Mouse (Mus musculus): ENCODE data around the gene Trim9. TPM values are rescaled to one million over a fixed set of nuclear protein-coding genes. Genes with fewer than 3 reads are reported as not detected.

Trim9 gene
- polyA plus RNA-seq, 1 experiment from 2014 or later, result 4.0 TPM

GRCm38 (mm10) chr12:70239741-70240140 lies 107.7 kb downstream of the Trim9 start:
- no peak overlapping the region for H3K27ac ChIP-seq (replicated peaks; ENCODE audit: low read depth, low read length)
- no peak for DNase-seq (ENCODE audit: low spot score)
- H3K9ac ChIP-seq (replicated peaks; ENCODE audit: low read length), result no peak overlapping the region
- no peak overlapping the region for H3K4me3 ChIP-seq (ENCODE audit: low read depth, low read length)
- no peaks in the 10 kb centered on the region for H3K36me3 ChIP-seq (replicated peaks; ENCODE audit: control insufficient read depth, insufficient read depth, low read depth, low read length)
- no peaks in the 10 kb centered on the region for H3K9me3 ChIP-seq (replicated peaks; ENCODE audit: control insufficient read depth, low read length)
- no peaks in the 10 kb centered on the region for H3K4me1 ChIP-seq (ENCODE audit: control insufficient read depth, insufficient read depth, low read length)
- ATAC-seq (replicated peaks; ENCODE audit: insufficient number of reproducible peaks, low FRiP score, low TSS enrichment, low read depth), result no peak
- H3K27me3 ChIP-seq (ENCODE audit: control insufficient read depth, insufficient read depth, low read length), result no peaks in the 10 kb centered on the region
- WGBS, result 75% methylated on average over 5 of the region's 5 CpGs
- no peak overlapping the region for H3K4me2 ChIP-seq (ENCODE audit: low read depth, low read length)

GRCm38 (mm10) chr12:70238604-70239003 lies 108.8 kb downstream of the Trim9 start:
- WGBS, result 64% methylated on average over 8 of the region's 8 CpGs
- Histone ChIP-seq H3K4me2 (ENCODE audit: low read depth, low read length) (no peak overlapping the region), H3K4me1 (ENCODE audit: control insufficient read depth, insufficient read depth, low read length) (no peaks in the 10 kb centered on the region), H3K27me3 (ENCODE audit: control insufficient read depth, insufficient read depth, low read length) (no peaks in the 10 kb centered on the region), H3K36me3 (replicated peaks; ENCODE audit: control insufficient read depth, insufficient read depth, low read depth, low read length) (no peaks in the 10 kb centered on the region), H3K9me3 (replicated peaks; ENCODE audit: control insufficient read depth, low read length) (no peaks in the 10 kb centered on the region), H3K9ac (replicated peaks; ENCODE audit: low read length) (no peak overlapping the region), H3K4me3 (ENCODE audit: low read depth, low read length) (no peak overlapping the region), H3K27ac (replicated peaks; ENCODE audit: low read depth, low read length) (no peak overlapping the region)
- no peak for DNase-seq (ENCODE audit: low spot score)
- ATAC-seq (replicated peaks; ENCODE audit: insufficient number of reproducible peaks, low FRiP score, low TSS enrichment, low read depth), result no peak

GRCm38 (mm10) chr12:70234938-70235484 lies 112.4 kb downstream of the Trim9 start:
- H3K27me3 ChIP-seq (ENCODE audit: control insufficient read depth, insufficient read depth, low read length), result no peaks in the 10 kb centered on the region
- H3K4me3 ChIP-seq (ENCODE audit: low read depth, low read length), result peak overlapping the region; percentile 25
- H3K27ac ChIP-seq (replicated peaks; ENCODE audit: low read depth, low read length), result no peak overlapping the region
- H3K36me3 ChIP-seq (replicated peaks; ENCODE audit: control insufficient read depth, insufficient read depth, low read depth, low read length), result no peaks in the 10 kb centered on the region
- H3K4me1 ChIP-seq (ENCODE audit: control insufficient read depth, insufficient read depth, low read length), result no peaks in the 10 kb centered on the region
- WGBS, result 6% methylated on average over 13 of the region's 13 CpGs
- DNase-seq (ENCODE audit: low spot score), result peak; percentile 94
- H3K9me3 ChIP-seq (replicated peaks; ENCODE audit: control insufficient read depth, low read length), result no peaks in the 10 kb centered on the region
- peak overlapping the region; percentile 57 for H3K4me2 ChIP-seq (ENCODE audit: low read depth, low read length)
- peak overlapping the region; percentile 61 for H3K9ac ChIP-seq (replicated peaks; ENCODE audit: low read length)
- peak; percentile 75 for ATAC-seq (replicated peaks; ENCODE audit: insufficient number of reproducible peaks, low FRiP score, low TSS enrichment, low read depth)

GRCm38 (mm10) chr12:70234411-70234810 lies 113.0 kb downstream of the Trim9 start:
- Histone ChIP-seq H3K4me2 (ENCODE audit: low read depth, low read length) (no peak overlapping the region), H3K27ac (replicated peaks; ENCODE audit: low read depth, low read length) (no peak overlapping the region), H3K9ac (replicated peaks; ENCODE audit: low read length) (no peak overlapping the region), H3K36me3 (replicated peaks; ENCODE audit: control insufficient read depth, insufficient read depth, low read depth, low read length) (no peaks in the 10 kb centered on the region), H3K4me3 (ENCODE audit: low read depth, low read length) (no peak overlapping the region), H3K4me1 (ENCODE audit: control insufficient read depth, insufficient read depth, low read length) (no peaks in the 10 kb centered on the region), H3K9me3 (replicated peaks; ENCODE audit: control insufficient read depth, low read length) (no peaks in the 10 kb centered on the region), H3K27me3 (ENCODE audit: control insufficient read depth, insufficient read depth, low read length) (no peaks in the 10 kb centered on the region)
- WGBS, result 25% methylated on average over 6 of the region's 6 CpGs
- peak; percentile 89 for DNase-seq (ENCODE audit: low spot score)
- ATAC-seq (replicated peaks; ENCODE audit: insufficient number of reproducible peaks, low FRiP score, low TSS enrichment, low read depth), result peak; percentile 74

GRCm38 (mm10) chr12:70233637-70234315 lies 113.6 kb downstream of the Trim9 start:
- DNase-seq (ENCODE audit: low spot score), result no peak
- H3K9ac ChIP-seq (replicated peaks; ENCODE audit: low read length), result no peak overlapping the region
- H3K4me3 ChIP-seq (ENCODE audit: low read depth, low read length), result no peak overlapping the region
- H3K4me1 ChIP-seq (ENCODE audit: control insufficient read depth, insufficient read depth, low read length), result no peaks in the 10 kb centered on the region
- H3K9me3 ChIP-seq (replicated peaks; ENCODE audit: control insufficient read depth, low read length), result no peaks in the 10 kb centered on the region
- H3K4me2 ChIP-seq (ENCODE audit: low read depth, low read length), result no peak overlapping the region
- H3K27me3 ChIP-seq (ENCODE audit: control insufficient read depth, insufficient read depth, low read length), result no peaks in the 10 kb centered on the region
- WGBS, result 84% methylated on average over 6 of the region's 6 CpGs
- H3K36me3 ChIP-seq (replicated peaks; ENCODE audit: control insufficient read depth, insufficient read depth, low read depth, low read length), result no peaks in the 10 kb centered on the region
- no peak overlapping the region for H3K27ac ChIP-seq (replicated peaks; ENCODE audit: low read depth, low read length)
- no peak for ATAC-seq (replicated peaks; ENCODE audit: insufficient number of reproducible peaks, low FRiP score, low TSS enrichment, low read depth)

- 54% methylated on average over 5 of the region's 5 CpGs for WGBS
- Histone ChIP-seq H3K36me3 (replicated peaks; ENCODE audit: control insufficient read depth, insufficient read depth, low read depth, low read length) (no peaks in the 10 kb centered on the region), H3K27me3 (ENCODE audit: control insufficient read depth, insufficient read depth, low read length) (no peaks in the 10 kb centered on the region), H3K27ac (replicated peaks; ENCODE audit: low read depth, low read length) (no peak overlapping the region), H3K9ac (replicated peaks; ENCODE audit: low read length) (no peak overlapping the region), H3K4me2 (ENCODE audit: low read depth, low read length) (no peak overlapping the region), H3K4me1 (ENCODE audit: control insufficient read depth, insufficient read depth, low read length) (no peaks in the 10 kb centered on the region), H3K4me3 (ENCODE audit: low read depth, low read length) (no peak overlapping the region), H3K9me3 (replicated peaks; ENCODE audit: control insufficient read depth, low read length) (no peaks in the 10 kb centered on the region)
- ATAC-seq (replicated peaks; ENCODE audit: insufficient number of reproducible peaks, low FRiP score, low TSS enrichment, low read depth), result no peak
- no peak for DNase-seq (ENCODE audit: low spot score)
These were observed 115.3 kb downstream of the Trim9 start for GRCm38 (mm10) chr12:70232020-70232544.

GRCm38 (mm10) chr12:70231294-70231693 lies 116.1 kb downstream of the Trim9 start, which contains the start of gene Pygl:
Gene Pygl, minus strand, starts transcription at chr12:70231488.
- ATAC-seq (replicated peaks; ENCODE audit: insufficient number of reproducible peaks, low FRiP score, low TSS enrichment, low read depth), result no peak
- no peak within 1 kb of the TSS for H3K27ac ChIP-seq (replicated peaks; ENCODE audit: low read depth, low read length)
- WGBS, result 94% methylated on average over 2 of the region's 2 CpGs

GRCm38 (mm10) chr12:70228155-70228554 lies 119.3 kb downstream of the Trim9 start:
- WGBS, result 66% methylated on average over 11 of the region's 11 CpGs
- H3K9me3 ChIP-seq (replicated peaks; ENCODE audit: control insufficient read depth, low read length), result no peaks in the 10 kb centered on the region
- H3K4me2 ChIP-seq (ENCODE audit: low read depth, low read length), result no peak overlapping the region
- H3K27me3 ChIP-seq (ENCODE audit: control insufficient read depth, insufficient read depth, low read length), result no peaks in the 10 kb centered on the region
- H3K27ac ChIP-seq (replicated peaks; ENCODE audit: low read depth, low read length), result no peak overlapping the region
- ATAC-seq (replicated peaks; ENCODE audit: insufficient number of reproducible peaks, low FRiP score, low TSS enrichment, low read depth), result no peak
- H3K4me3 ChIP-seq (ENCODE audit: low read depth, low read length), result no peak overlapping the region
- no peaks in the 10 kb centered on the region for H3K36me3 ChIP-seq (replicated peaks; ENCODE audit: control insufficient read depth, insufficient read depth, low read depth, low read length)
- no peak for DNase-seq (ENCODE audit: low spot score)
- no peak overlapping the region for H3K9ac ChIP-seq (replicated peaks; ENCODE audit: low read length)
- no peaks in the 10 kb centered on the region for H3K4me1 ChIP-seq (ENCODE audit: control insufficient read depth, insufficient read depth, low read length)

More at GRCm38 (mm10) chr12:70231294-70231693, 116.1 kb downstream of the Trim9 start, which contains the start of gene Pygl:
- Histone ChIP-seq H3K9me3 (replicated peaks; ENCODE audit: control insufficient read depth, low read length) (no peaks in the 10 kb centered on the region), H3K36me3 (replicated peaks; ENCODE audit: control insufficient read depth, insufficient read depth, low read depth, low read length) (no peaks in the 10 kb centered on the region), H3K27me3 (ENCODE audit: control insufficient read depth, insufficient read depth, low read length) (no peaks in the 10 kb centered on the region), H3K4me2 (ENCODE audit: low read depth, low read length) (no peak within 1 kb of the TSS), H3K9ac (replicated peaks; ENCODE audit: low read length) (no peak within 1 kb of the TSS), H3K4me3 (ENCODE audit: low read depth, low read length) (no peak within 1 kb of the TSS), H3K4me1 (ENCODE audit: control insufficient read depth, insufficient read depth, low read length) (no peaks in the 10 kb centered on the region)
- DNase-seq (ENCODE audit: low spot score), result no peak
